ENCODE assay signal across 24 mouse cellular contexts in genomic region chr2:165051566-165051965, GRCm38 (mm10). TPM values are rescaled to one million over a fixed set of nuclear protein-coding genes. Genes with fewer than 3 reads are reported as not detected.
DNase-seq lines count a peak whose midpoint lies in the region; ATAC-seq lines count a peak whose summit lies in the region.
"Had no signal": no experiment of that assay in that cellular context is flagged by ENCODE, and none has a peak within 500 bp of the region (broad histone marks: within the 10 kb centered on the region; RNA-seq: fewer than 3 reads in every experiment).

No protein-coding gene starts in this region.

- H3K4me1 ChIP-seq in embryonic facial prominence, embryonic 14.5 days (ENCODE audit: control insufficient read depth, insufficient read depth, low read length), result no peaks in the 10 kb centered on the region
- H3K4me1 ChIP-seq in embryonic facial prominence, embryonic 10.5 days, result peaks cover 31% of the 10 kb centered on the region
- H3K4me1 ChIP-seq in hindbrain, embryonic 13.5 days (replicated peaks), result peaks cover 19% of the 10 kb centered on the region
- H3K4me1 ChIP-seq in hindbrain, embryonic 11.5 days (replicated peaks; ENCODE audit: control insufficient read depth, insufficient read depth, low read length), result no peaks in the 10 kb centered on the region
- peaks cover 44% of the 10 kb centered on the region for H3K4me1 ChIP-seq in midbrain, embryonic 10.5 days
- H3K4me1 ChIP-seq in midbrain, embryonic 16.5 days (ENCODE audit: control insufficient read depth, insufficient read depth, low read length), result peaks cover 12% of the 10 kb centered on the region
- peaks cover 9% of the 10 kb centered on the region; the same call in 1 of the 2 replicates for H3K4me1 ChIP-seq in heart, embryonic 11.5 days (ENCODE audit: control insufficient read depth, insufficient read depth, low read length)

- no peaks in the 10 kb centered on the region for H3K9me3 ChIP-seq in embryonic facial prominence, embryonic 14.5 days (ENCODE audit: control insufficient read depth, low read length)
- no peaks in the 10 kb centered on the region for H3K9me3 ChIP-seq in embryonic facial prominence, embryonic 10.5 days
- no peaks in the 10 kb centered on the region for H3K9me3 ChIP-seq in hindbrain, embryonic 13.5 days
- H3K9me3 ChIP-seq in hindbrain, embryonic 11.5 days (ENCODE audit: control insufficient read depth, low read length), result no peaks in the 10 kb centered on the region
- H3K9me3 ChIP-seq in midbrain, embryonic 10.5 days (replicated peaks), result no peaks in the 10 kb centered on the region
- no peaks in the 10 kb centered on the region for H3K9me3 ChIP-seq in midbrain, embryonic 16.5 days (replicated peaks; ENCODE audit: control insufficient read depth, low read length, poor library complexity, severe bottlenecking)
- H3K9me3 ChIP-seq in heart, embryonic 11.5 days (replicated peaks; ENCODE audit: control insufficient read depth, low read length), result no peaks in the 10 kb centered on the region
- H3K9me3 ChIP-seq: embryonic facial prominence, embryonic 13.5 days; heart, embryonic 12.5 days; limb, embryonic 12.5 days; stomach, embryonic 15.5 days had no signal

- no peak overlapping the region for H3K4me3 ChIP-seq in embryonic facial prominence, embryonic 14.5 days (ENCODE audit: low read depth, low read length)
- no peak overlapping the region for H3K4me3 ChIP-seq in embryonic facial prominence, embryonic 10.5 days
- H3K4me3 ChIP-seq in hindbrain, embryonic 13.5 days, result no peak overlapping the region
- no peak overlapping the region for H3K4me3 ChIP-seq in hindbrain, embryonic 11.5 days (ENCODE audit: low read depth, low read length)
- H3K4me3 ChIP-seq in midbrain, embryonic 10.5 days, result no peak overlapping the region
- no peak overlapping the region for H3K4me3 ChIP-seq in midbrain, embryonic 16.5 days (ENCODE audit: low read depth, low read length)
- no peak overlapping the region for H3K4me3 ChIP-seq in heart, embryonic 11.5 days (ENCODE audit: low read depth, low read length)
- H3K4me3 ChIP-seq: embryonic facial prominence, embryonic 13.5 days; heart, embryonic 12.5 days; layer of hippocampus, adult 2 months; limb, embryonic 12.5 days; stomach, embryonic 15.5 days had no signal

- H3K36me3 ChIP-seq in embryonic facial prominence, embryonic 14.5 days (ENCODE audit: control insufficient read depth, insufficient read depth, low read length), result no peaks in the 10 kb centered on the region
- H3K36me3 ChIP-seq in embryonic facial prominence, embryonic 10.5 days (replicated peaks), result no peaks in the 10 kb centered on the region
- no peaks in the 10 kb centered on the region for H3K36me3 ChIP-seq in hindbrain, embryonic 13.5 days
- H3K36me3 ChIP-seq in hindbrain, embryonic 11.5 days (ENCODE audit: control insufficient read depth, insufficient read depth, low read length), result no peaks in the 10 kb centered on the region
- H3K36me3 ChIP-seq in midbrain, embryonic 10.5 days, result no peaks in the 10 kb centered on the region
- H3K36me3 ChIP-seq in midbrain, embryonic 16.5 days (ENCODE audit: control insufficient read depth, insufficient read depth, low read length), result no peaks in the 10 kb centered on the region
- no peaks in the 10 kb centered on the region for H3K36me3 ChIP-seq in heart, embryonic 11.5 days (ENCODE audit: control insufficient read depth, insufficient read depth, low read length)
- H3K36me3 ChIP-seq: embryonic facial prominence, embryonic 13.5 days; heart, embryonic 12.5 days; limb, embryonic 12.5 days; stomach, embryonic 15.5 days had no signal

- 39% methylated on average over 11 of the region's 11 CpGs for WGBS in embryonic facial prominence, embryonic 14.5 days
- 42% methylated on average over 11 of the region's 11 CpGs for WGBS in embryonic facial prominence, embryonic 10.5 days
- 53% methylated on average over 11 of the region's 11 CpGs for WGBS in hindbrain, embryonic 13.5 days
- WGBS in hindbrain, embryonic 11.5 days, result 59% methylated on average over 11 of the region's 11 CpGs
- WGBS in midbrain, embryonic 10.5 days, result 26% methylated on average over 11 of the region's 11 CpGs
- 15% methylated on average over 11 of the region's 11 CpGs for WGBS in midbrain, embryonic 16.5 days
- WGBS in heart, embryonic 11.5 days (ENCODE audit: insufficient replicate concordance), result 36% methylated on average over 11 of the region's 11 CpGs

- no peak for DNase-seq in embryonic facial prominence, embryonic 14.5 days (ENCODE audit: low spot score)
- no peak for DNase-seq in embryonic facial prominence, embryonic 10.5 days (ENCODE audit: low spot score)
- DNase-seq in hindbrain, embryonic 11.5 days (ENCODE audit: low spot score), result no peak
- no peak for DNase-seq in midbrain, embryonic 10.5 days (ENCODE audit: low spot score)
- no peak for DNase-seq in cerebellum, adult 11 months
- DNase-seq: cerebellum, adult 2 months; cerebellum, postnatal 25 days; heart, postnatal 14 days; kidney, adult 2 months; kidney, postnatal 14 days; liver, postnatal 0 days; thymus, postnatal 25 days had no signal

- H3K4me2 ChIP-seq in embryonic facial prominence, embryonic 14.5 days (ENCODE audit: low read depth, low read length), result no peak overlapping the region
- H3K4me2 ChIP-seq in hindbrain, embryonic 13.5 days, result no peak overlapping the region
- H3K4me2 ChIP-seq in hindbrain, embryonic 11.5 days (replicated peaks; ENCODE audit: low read depth, low read length), result no peak overlapping the region
- no peak overlapping the region for H3K4me2 ChIP-seq in midbrain, embryonic 16.5 days (ENCODE audit: low read length)
- H3K4me2 ChIP-seq in heart, embryonic 11.5 days, result no peak overlapping the region
- H3K4me2 ChIP-seq: embryonic facial prominence, embryonic 13.5 days; heart, embryonic 12.5 days; limb, embryonic 12.5 days; liver, embryonic 11.5 days; stomach, embryonic 15.5 days had no signal

- H3K9ac ChIP-seq in embryonic facial prominence, embryonic 14.5 days (ENCODE audit: low read depth, low read length), result 0 out of 2 replicates have a peak overlapping the region, but pooled peaks have one; percentile 1
- H3K9ac ChIP-seq in hindbrain, embryonic 13.5 days, result no peak overlapping the region
- no peak overlapping the region for H3K9ac ChIP-seq in hindbrain, embryonic 11.5 days (ENCODE audit: low read depth, low read length)
- no peak overlapping the region for H3K9ac ChIP-seq in midbrain, embryonic 16.5 days (ENCODE audit: low read depth, low read length)
- no peak overlapping the region for H3K9ac ChIP-seq in heart, embryonic 11.5 days (ENCODE audit: low read depth, low read length)
- H3K9ac ChIP-seq: embryonic facial prominence, embryonic 13.5 days; heart, embryonic 12.5 days; limb, embryonic 12.5 days; liver, postnatal 0 days; stomach, embryonic 15.5 days had no signal

- peaks cover 6% of the 10 kb centered on the region; the same call in 1 of the 2 replicates for H3K27me3 ChIP-seq in embryonic facial prominence, embryonic 14.5 days (replicated peaks; ENCODE audit: control insufficient read depth, insufficient read depth, low read length)
- H3K27me3 ChIP-seq in embryonic facial prominence, embryonic 10.5 days (replicated peaks; ENCODE audit: low read depth, poor library complexity, severe bottlenecking), result peaks cover 14% of the 10 kb centered on the region; the same call in 1 of the 2 replicates
- peaks cover 20% of the 10 kb centered on the region for H3K27me3 ChIP-seq in hindbrain, embryonic 13.5 days
- H3K27me3 ChIP-seq in hindbrain, embryonic 11.5 days (ENCODE audit: control insufficient read depth, insufficient read depth, low read length), result 0 out of 2 replicates have a peak, but pooled peaks cover under 1% of the 10 kb centered on the region
- peaks cover 22% of the 10 kb centered on the region for H3K27me3 ChIP-seq in midbrain, embryonic 10.5 days (ENCODE audit: low read depth, poor library complexity, severe bottlenecking)
- H3K27me3 ChIP-seq in midbrain, embryonic 16.5 days (ENCODE audit: control insufficient read depth, insufficient read depth, low read depth, low read length), result peaks cover 3% of the 10 kb centered on the region
- H3K27me3 ChIP-seq in heart, embryonic 11.5 days (ENCODE audit: control insufficient read depth, insufficient read depth, low read length), result peaks cover 3% of the 10 kb centered on the region; the same call in 1 of the 2 replicates

- H3K27ac ChIP-seq in embryonic facial prominence, embryonic 14.5 days (replicated peaks; ENCODE audit: low read depth, low read length), result no peak overlapping the region
- no peak overlapping the region for H3K27ac ChIP-seq in embryonic facial prominence, embryonic 10.5 days (replicated peaks)
- H3K27ac ChIP-seq in hindbrain, embryonic 13.5 days, result peak overlapping the region; percentile 40
- H3K27ac ChIP-seq in hindbrain, embryonic 11.5 days (ENCODE audit: low read depth, low read length), result no peak overlapping the region
- H3K27ac ChIP-seq in midbrain, embryonic 10.5 days (replicated peaks), result peak overlapping the region; percentile 61
- H3K27ac ChIP-seq in midbrain, embryonic 16.5 days (ENCODE audit: low read length), result peak overlapping the region; percentile 81
- H3K27ac ChIP-seq in heart, embryonic 11.5 days (ENCODE audit: low read depth, low read length), result no peak overlapping the region
- H3K27ac ChIP-seq: embryonic facial prominence, embryonic 13.5 days; layer of hippocampus, adult 2 months; limb, embryonic 12.5 days; macrophage; stomach, embryonic 15.5 days had no signal

- no peak for ATAC-seq in embryonic facial prominence, embryonic 14.5 days (ENCODE audit: low read depth)
- ATAC-seq in hindbrain, embryonic 13.5 days (ENCODE audit: low FRiP score), result no peak
- no peak for ATAC-seq in hindbrain, embryonic 11.5 days (ENCODE audit: low FRiP score)
- peak; percentile 50; the same call in 1 of the 2 replicates for ATAC-seq in midbrain, embryonic 16.5 days
- ATAC-seq in heart, embryonic 11.5 days (replicated peaks; ENCODE audit: insufficient number of reproducible peaks, low FRiP score, low TSS enrichment), result no peak
- ATAC-seq: liver, postnatal 0 days; lung, postnatal 0 days; Patski had no signal

RNA-seq across cellular contexts. Expression of gene Cd40, which starts 3.9 kb away (rescaled TPM):
- polyA plus RNA-seq in embryonic facial prominence, embryonic 14.5 days (2014; fragmentation: Nextera tagmentation; extraction: Ambion mirVana), result 4.2 and 6.4 TPM in 2 replicates
- polyA plus RNA-seq in embryonic facial prominence, embryonic 10.5 days (2016; fragmentation: Nextera tagmentation; extraction: Ambion mirVana), result 5.0 and 6.2 TPM in 2 replicates
- 8.1 and 8.6 TPM in 2 replicates for polyA plus RNA-seq in hindbrain, embryonic 13.5 days (2015; fragmentation: Nextera tagmentation; extraction: Ambion mirVana)
- polyA plus RNA-seq in hindbrain, embryonic 11.5 days (2014; fragmentation: Nextera tagmentation; extraction: Ambion mirVana), result 4.6 and 4.9 TPM in 2 replicates
- 6.4 and 8.1 TPM in 2 replicates for polyA plus RNA-seq in midbrain, embryonic 10.5 days (2016; fragmentation: Nextera tagmentation; extraction: Ambion mirVana)
- polyA plus RNA-seq in midbrain, embryonic 16.5 days (2015; fragmentation: Nextera tagmentation; extraction: Ambion mirVana), result 6.0 TPM in 2 replicates
- polyA plus RNA-seq in heart, embryonic 11.5 days (2014; fragmentation: Nextera tagmentation; extraction: Ambion mirVana), result 9.6 and 9.7 TPM in 2 replicates

RNA-seq across cellular contexts. Expression of gene Ncoa5, which starts 16.9 kb away (rescaled TPM):
- 48.7 and 53.2 TPM in 2 replicates for polyA plus RNA-seq in embryonic facial prominence, embryonic 14.5 days (2014; fragmentation: Nextera tagmentation; extraction: Ambion mirVana)
- polyA plus RNA-seq in embryonic facial prominence, embryonic 10.5 days (2016; fragmentation: Nextera tagmentation; extraction: Ambion mirVana), result 98.9 TPM in 2 replicates
- 119 and 128 TPM in 2 replicates for polyA plus RNA-seq in hindbrain, embryonic 13.5 days (2015; fragmentation: Nextera tagmentation; extraction: Ambion mirVana)
- 79.0 and 79.5 TPM in 2 replicates for polyA plus RNA-seq in hindbrain, embryonic 11.5 days (2014; fragmentation: Nextera tagmentation; extraction: Ambion mirVana)
- polyA plus RNA-seq in midbrain, embryonic 10.5 days (2016; fragmentation: Nextera tagmentation; extraction: Ambion mirVana), result 95.1 and 109 TPM in 2 replicates
- polyA plus RNA-seq in midbrain, embryonic 16.5 days (2015; fragmentation: Nextera tagmentation; extraction: Ambion mirVana), result 105 and 129 TPM in 2 replicates
- polyA plus RNA-seq in heart, embryonic 11.5 days (2014; fragmentation: Nextera tagmentation; extraction: Ambion mirVana), result 36.0 and 39.8 TPM in 2 replicates

RNA-seq across cellular contexts. Expression of gene 1700025C18Rik, which starts 39.0 kb away (rescaled TPM):
- not detected in 2 replicates for polyA plus RNA-seq in embryonic facial prominence, embryonic 14.5 days (2014; fragmentation: Nextera tagmentation; extraction: Ambion mirVana)
- not detected in 2 replicates for polyA plus RNA-seq in embryonic facial prominence, embryonic 10.5 days (2016; fragmentation: Nextera tagmentation; extraction: Ambion mirVana)
- polyA plus RNA-seq in hindbrain, embryonic 13.5 days (2015; fragmentation: Nextera tagmentation; extraction: Ambion mirVana), result not detected in 2 replicates
- not detected in 2 replicates for polyA plus RNA-seq in hindbrain, embryonic 11.5 days (2014; fragmentation: Nextera tagmentation; extraction: Ambion mirVana)
- polyA plus RNA-seq in midbrain, embryonic 10.5 days (2016; fragmentation: Nextera tagmentation; extraction: Ambion mirVana), result not detected in 2 replicates
- polyA plus RNA-seq in midbrain, embryonic 16.5 days (2015; fragmentation: Nextera tagmentation; extraction: Ambion mirVana), result not detected in 2 replicates
- not detected in 2 replicates for polyA plus RNA-seq in heart, embryonic 11.5 days (2014; fragmentation: Nextera tagmentation; extraction: Ambion mirVana)
- polyA plus RNA-seq: cerebellum, adult 2 months; embryonic facial prominence, embryonic 13.5 days; heart, embryonic 12.5 days; kidney, adult 2 months; limb, embryonic 12.5 days; liver, embryonic 11.5 days; liver, postnatal 0 days; lung, postnatal 0 days; macrophage; Patski; stomach, embryonic 15.5 days had no signal

Comparison
In these comparisons a context has a peak if more than half of its experiments do, and no peak if none do; other contexts are left out.
1. H3K27ac ChIP-seq: peak in hindbrain, embryonic 13.5 days (single experiment), midbrain, embryonic 10.5 days (single experiment) and midbrain, embryonic 16.5 days (single experiment); none in embryonic facial prominence, embryonic 14.5 days (single experiment), embryonic facial prominence, embryonic 10.5 days (single experiment), hindbrain, embryonic 11.5 days (single experiment) and heart, embryonic 11.5 days (single experiment).